ENCODE assay signal across 27 mouse cellular contexts in the genomic region with DNA sequence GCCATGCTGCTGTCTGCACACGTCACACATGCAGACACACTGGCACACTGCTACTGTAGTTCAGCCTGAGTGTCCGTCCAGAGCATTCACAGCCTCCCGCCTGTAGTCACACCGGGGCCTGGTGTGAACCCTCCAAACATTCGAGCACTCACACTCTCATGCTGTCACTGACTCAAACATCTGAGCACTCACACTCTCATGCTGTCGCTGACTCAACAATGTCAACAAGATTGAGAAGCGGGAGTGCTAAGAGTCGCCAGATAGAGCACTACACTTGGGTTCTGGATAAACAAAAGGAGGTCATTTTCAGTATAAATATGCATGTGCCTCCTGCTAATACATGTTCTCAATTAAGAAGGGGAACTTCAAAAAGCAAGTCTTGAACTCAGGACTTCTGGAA.
"Had no signal": no experiment of that assay in that cellular context is flagged by ENCODE, and none has a peak within 500 bp of the region (broad histone marks: within the 10 kb centered on the region; RNA-seq: fewer than 3 reads in every experiment).

No protein-coding gene starts in this region.

- H3K4me2 ChIP-seq: limb, embryonic 12.5 days; limb, embryonic 13.5 days; limb, embryonic 15.5 days; liver, embryonic 11.5 days; liver, embryonic 12.5 days; liver, embryonic 13.5 days; liver, embryonic 15.5 days; lung, embryonic 14.5 days; lung, embryonic 15.5 days; midbrain, embryonic 11.5 days; midbrain, embryonic 12.5 days; midbrain, embryonic 13.5 days; midbrain, embryonic 15.5 days; neural tube, embryonic 12.5 days had no signal

- H3K9ac ChIP-seq: limb, embryonic 12.5 days; limb, embryonic 13.5 days; limb, embryonic 15.5 days; liver, embryonic 12.5 days; liver, embryonic 13.5 days; liver, embryonic 14.5 days; liver, embryonic 15.5 days; liver, postnatal 0 days; lung, embryonic 14.5 days; lung, embryonic 15.5 days; midbrain, embryonic 12.5 days; midbrain, embryonic 13.5 days; midbrain, embryonic 15.5 days; neural tube, embryonic 12.5 days had no signal

- H3K27ac ChIP-seq: left cerebral cortex, adult 2 months; limb, embryonic 10.5 days; limb, embryonic 12.5 days; limb, embryonic 13.5 days; limb, embryonic 15.5 days; liver, embryonic 12.5 days; liver, embryonic 13.5 days; liver, embryonic 14.5 days; liver, embryonic 15.5 days; lung, embryonic 15.5 days; macrophage; midbrain, embryonic 10.5 days; midbrain, embryonic 12.5 days; midbrain, embryonic 13.5 days; midbrain, embryonic 15.5 days; neural tube, embryonic 12.5 days had no signal

- H3K9me3 ChIP-seq: limb, embryonic 10.5 days; limb, embryonic 12.5 days; limb, embryonic 13.5 days; limb, embryonic 15.5 days; liver, embryonic 12.5 days; liver, embryonic 13.5 days; liver, embryonic 15.5 days; lung, embryonic 15.5 days; megakaryocyte, embryonic 14.5 days; midbrain, embryonic 10.5 days; midbrain, embryonic 12.5 days; midbrain, embryonic 13.5 days; midbrain, embryonic 15.5 days; neural tube, embryonic 12.5 days had no signal

- H3K27me3 ChIP-seq: limb, embryonic 12.5 days; limb, embryonic 13.5 days; limb, embryonic 15.5 days; liver, embryonic 12.5 days; liver, embryonic 13.5 days; liver, embryonic 15.5 days; lung, embryonic 15.5 days; megakaryocyte, embryonic 14.5 days; midbrain, embryonic 12.5 days; midbrain, embryonic 13.5 days; midbrain, embryonic 15.5 days; neural tube, embryonic 12.5 days had no signal

- H3K4me3 ChIP-seq: left cerebral cortex, adult 2 months; limb, embryonic 10.5 days; limb, embryonic 12.5 days; limb, embryonic 13.5 days; limb, embryonic 15.5 days; liver, embryonic 12.5 days; liver, embryonic 13.5 days; liver, embryonic 15.5 days; lung, embryonic 15.5 days; megakaryocyte, embryonic 14.5 days; midbrain, embryonic 10.5 days; midbrain, embryonic 12.5 days; midbrain, embryonic 13.5 days; midbrain, embryonic 15.5 days; neural tube, embryonic 12.5 days had no signal

- ATAC-seq: liver, embryonic 12.5 days; liver, postnatal 0 days; midbrain, embryonic 13.5 days; midbrain, embryonic 15.5 days; midbrain, embryonic 16.5 days had no signal

- H3K4me1 ChIP-seq: limb, embryonic 10.5 days; limb, embryonic 12.5 days; limb, embryonic 13.5 days; limb, embryonic 15.5 days; lung, embryonic 15.5 days; midbrain, embryonic 10.5 days; midbrain, embryonic 12.5 days; midbrain, embryonic 13.5 days; midbrain, embryonic 15.5 days; neural tube, embryonic 12.5 days had no signal

- DNase-seq: left cerebral cortex, postnatal 4 days; liver; liver, embryonic 13.5 days; liver, postnatal 0 days; lung, embryonic 14.5 days; lung, postnatal 14 days; lung, postnatal 4 days; midbrain, embryonic 14.5 days had no signal
